Comparison of ENCODE assay signal across 8 mouse cellular contexts in genomic region chr3:90231075-90231474, GRCm38 (mm10). TPM values are rescaled to one million over a fixed set of nuclear protein-coding genes. Genes with fewer than 3 reads are reported as not detected.
A peak's percentile ranks its signal among the peaks of the same experiment; 100 is the strongest.
DNase-seq lines count a peak whose midpoint lies in the region; ATAC-seq and TF ChIP-seq lines count a peak whose summit lies in the region.

No protein-coding gene starts in this region.

- TF ChIP-seq CTCF in Patski (IDR thresholded peaks at IDR 0.05) = no peak

- peak overlapping the region; percentile 87 for H3K4me2 ChIP-seq in heart, embryonic 13.5 days
- peak overlapping the region; percentile 80 for H3K4me2 ChIP-seq in hindbrain, embryonic 15.5 days
- H3K4me2 ChIP-seq in midbrain, embryonic 13.5 days (replicated peaks) = peak overlapping the region; percentile 89

- CTCF ChIA-PET in Patski (lab: Charles Lee) = interaction anchor here (1.0 to 2.2 kb wide), 7 partner anchors 9 to 154 kb away, joined by 3 to 9 read pairs (median 5); partner anchors contain the start of gene Slc39a1

- H3K4me3 ChIP-seq in heart, embryonic 13.5 days = peak overlapping the region; percentile 73
- peak overlapping the region; percentile 78 for H3K4me3 ChIP-seq in hindbrain, embryonic 15.5 days
- peak overlapping the region; percentile 73 for H3K4me3 ChIP-seq in midbrain, embryonic 13.5 days (replicated peaks)

- H3K27ac ChIP-seq in heart, embryonic 13.5 days (replicated peaks) = peak overlapping the region; percentile 86; the same call in 1 of the 2 replicates
- peak overlapping the region; percentile 71 for H3K27ac ChIP-seq in hindbrain, embryonic 15.5 days (replicated peaks)
- H3K27ac ChIP-seq in midbrain, embryonic 13.5 days = peak overlapping the region; percentile 90

- H3K36me3 ChIP-seq in heart, embryonic 13.5 days = peaks cover 34% of the 10 kb centered on the region
- peaks cover 16% of the 10 kb centered on the region for H3K36me3 ChIP-seq in hindbrain, embryonic 15.5 days
- H3K36me3 ChIP-seq in midbrain, embryonic 13.5 days = peaks cover 23% of the 10 kb centered on the region

- H3K9ac ChIP-seq in heart, embryonic 13.5 days = peak overlapping the region; percentile 92
- H3K9ac ChIP-seq in hindbrain, embryonic 15.5 days = peak overlapping the region; percentile 51
- peak overlapping the region; percentile 81 for H3K9ac ChIP-seq in midbrain, embryonic 13.5 days (replicated peaks)

- in situ Hi-C loops in Patski (cut with MboI; ENCODE audit: low pct_unique_long_range_greater_than_20kb) = no loop called here

- H3K9me3 ChIP-seq in heart, embryonic 13.5 days = no peaks in the 10 kb centered on the region
- no peaks in the 10 kb centered on the region for H3K9me3 ChIP-seq in hindbrain, embryonic 15.5 days
- no peaks in the 10 kb centered on the region for H3K9me3 ChIP-seq in midbrain, embryonic 13.5 days

- DNase-seq in heart, adult 8-10 months (ENCODE audit: low spot score) = no peak
- no peak for DNase-seq in Patski (ENCODE audit: low read depth, low spot score)
- DNase-seq in yolk sac, embryonic 10.5 days (ENCODE audit: low spot score) = no peak
- DNase-seq in embryo, embryonic 10.5 days (ENCODE audit: low spot score) = no peak
- no peak for DNase-seq in embryo, embryonic 9.5 days (ENCODE audit: extremely low spot score)

- POLR2A ChIA-PET in Patski (lab: Charles Lee) = interaction anchor here (1.7 to 2.5 kb wide), 2 partner anchors 11 to 17 kb away, joined by 9 to 18 read pairs; partner anchors contain the start of gene Slc39a1

- peaks cover 17% of the 10 kb centered on the region for H3K4me1 ChIP-seq in heart, embryonic 13.5 days
- peaks cover 15% of the 10 kb centered on the region for H3K4me1 ChIP-seq in hindbrain, embryonic 15.5 days (replicated peaks)
- H3K4me1 ChIP-seq in midbrain, embryonic 13.5 days (replicated peaks) = peaks cover 15% of the 10 kb centered on the region

- WGBS in heart, embryonic 13.5 days = 10% methylated on average over 8 of the region's 8 CpGs
- 18% methylated on average over 8 of the region's 8 CpGs for WGBS in hindbrain, embryonic 15.5 days
- 23% methylated on average over 8 of the region's 8 CpGs for WGBS in midbrain, embryonic 13.5 days

- no peak; the same call in 1 of the 2 replicates for ATAC-seq in heart, embryonic 13.5 days (ENCODE audit: extremely low read depth, insufficient number of reproducible peaks, low FRiP score, low TSS enrichment)
- ATAC-seq in Patski = peak; percentile 2
- no peak for ATAC-seq in hindbrain, embryonic 15.5 days (ENCODE audit: low FRiP score, low read depth)
- ATAC-seq in midbrain, embryonic 13.5 days = no peak

- no peaks in the 10 kb centered on the region for H3K27me3 ChIP-seq in heart, embryonic 13.5 days (replicated peaks)
- no peaks in the 10 kb centered on the region for H3K27me3 ChIP-seq in Patski
- H3K27me3 ChIP-seq in hindbrain, embryonic 15.5 days = no peaks in the 10 kb centered on the region
- no peaks in the 10 kb centered on the region for H3K27me3 ChIP-seq in midbrain, embryonic 13.5 days

RNA-seq across cellular contexts. Expression of gene Jtb, which starts 0.3 kb away (rescaled TPM):
- polyA plus RNA-seq in heart, embryonic 13.5 days (2015; fragmentation: Nextera tagmentation; extraction: Ambion mirVana) = 72.2 and 78.9 TPM in 2 replicates
- total RNA-seq in heart, adult 8-10 months (2022) = 10 to 100 TPM; 40.2 to 51.1 (median 42.2) TPM
- polyA plus RNA-seq in Patski (2021) = 108 TPM
- polyA plus RNA-seq in hindbrain, embryonic 15.5 days (2015; fragmentation: Nextera tagmentation; extraction: Ambion mirVana) = 90.2 and 96.2 TPM in 2 replicates
- 90.2 and 97.6 TPM in 2 replicates for polyA plus RNA-seq in midbrain, embryonic 13.5 days (2015; fragmentation: Nextera tagmentation; extraction: Ambion mirVana)

RNA-seq across cellular contexts. Expression of gene Creb3l4, which starts 12.2 kb away (rescaled TPM):
- polyA plus RNA-seq in heart, embryonic 13.5 days (2015; fragmentation: Nextera tagmentation; extraction: Ambion mirVana) = 2.4 and 3.0 TPM in 2 replicates
- total RNA-seq in heart, adult 8-10 months (2022) = under 1 TPM in 2 of 4 experiments, not detected in 2; 0.38 to 0.81 TPM
- 1.1 TPM for polyA plus RNA-seq in Patski (2021)
- polyA plus RNA-seq in hindbrain, embryonic 15.5 days (2015; fragmentation: Nextera tagmentation; extraction: Ambion mirVana) = 2.2 and 3.1 TPM in 2 replicates
- polyA plus RNA-seq in midbrain, embryonic 13.5 days (2015; fragmentation: Nextera tagmentation; extraction: Ambion mirVana) = 3.3 and 3.4 TPM in 2 replicates

RNA-seq across cellular contexts. Expression of gene Slc39a1, which starts 16.9 kb away (rescaled TPM):
- polyA plus RNA-seq in heart, embryonic 13.5 days (2015; fragmentation: Nextera tagmentation; extraction: Ambion mirVana) = 79.0 and 88.2 TPM in 2 replicates
- total RNA-seq in heart, adult 8-10 months (2022) = 10 to 100 TPM; 65.1 to 79.2 (median 75.5) TPM
- polyA plus RNA-seq in Patski (2021) = 243 TPM
- polyA plus RNA-seq in hindbrain, embryonic 15.5 days (2015; fragmentation: Nextera tagmentation; extraction: Ambion mirVana) = 52.1 and 53.1 TPM in 2 replicates
- polyA plus RNA-seq in midbrain, embryonic 13.5 days (2015; fragmentation: Nextera tagmentation; extraction: Ambion mirVana) = 57.0 and 60.9 TPM in 2 replicates

RNA-seq across cellular contexts. Expression of gene Rab13, which starts 17.6 kb away (rescaled TPM):
- 30.8 and 31.0 TPM in 2 replicates for polyA plus RNA-seq in heart, embryonic 13.5 days (2015; fragmentation: Nextera tagmentation; extraction: Ambion mirVana)
- 1 to 10 TPM; 3.1 to 5.6 (median 4.4) TPM for total RNA-seq in heart, adult 8-10 months (2022)
- 66.8 TPM for polyA plus RNA-seq in Patski (2021)
- 27.2 and 28.7 TPM in 2 replicates for polyA plus RNA-seq in hindbrain, embryonic 15.5 days (2015; fragmentation: Nextera tagmentation; extraction: Ambion mirVana)
- 19.9 and 25.6 TPM in 2 replicates for polyA plus RNA-seq in midbrain, embryonic 13.5 days (2015; fragmentation: Nextera tagmentation; extraction: Ambion mirVana)

RNA-seq across cellular contexts. Expression of gene Rps27, which starts 17.6 kb away (rescaled TPM):
- polyA plus RNA-seq in heart, embryonic 13.5 days (2015; fragmentation: Nextera tagmentation; extraction: Ambion mirVana) = 878 and 976 TPM in 2 replicates
- total RNA-seq in heart, adult 8-10 months (2022) = 1,000 to 10,000 TPM; 1,126 to 1,409 (median 1,219) TPM
- 2,084 TPM for polyA plus RNA-seq in Patski (2021)
- polyA plus RNA-seq in hindbrain, embryonic 15.5 days (2015; fragmentation: Nextera tagmentation; extraction: Ambion mirVana) = 794 and 950 TPM in 2 replicates
- 1,033 and 1,129 TPM in 2 replicates for polyA plus RNA-seq in midbrain, embryonic 13.5 days (2015; fragmentation: Nextera tagmentation; extraction: Ambion mirVana)
